Mouse (Mus musculus) frontal cortex, adult 2 months (tissue): ENCODE data around the gene Tex33. TPM values are rescaled to one million over a fixed set of nuclear protein-coding genes. Genes with fewer than 3 reads are reported as not detected.
"Not testable (repeated sequence)": the region's sequence is repeated elsewhere in the genome, so short reads cannot be mapped to it uniquely, and the experiment has no call there.

Experiments used
- DNase-seq, 2 experiments: peaks; one replicate each; pipeline ENCODE4 v3.0.0; 2022; ENCODE audit warnings: low spot score in 1 of 2; ENCODE audit errors: extremely low spot score in 1 of 2
- polyA plus RNA-seq: library from polyadenylated mRNA; depleted of rRNA; stranded (reverse); fragments of >200 nt; gene quantifications from 2 replicates; pipeline ENCODE4 v1.2.3, GENCODE M21; 2012

Gene Tex33
- polyA plus RNA-seq, 1 experiment, result 0.12 TPM

- no peak for DNase-seq
Measured at GRCm38 (mm10) chr15:78380208-78380607, 15.5 kb downstream of the Tex33 start.

GRCm38 (mm10) chr15:78378556-78378955 is 17.2 kb downstream of the Tex33 start:
- no peak for DNase-seq

- no peak for DNase-seq
Measured at GRCm38 (mm10) chr15:78377859-78378258, 17.9 kb downstream of the Tex33 start.

DNA sequence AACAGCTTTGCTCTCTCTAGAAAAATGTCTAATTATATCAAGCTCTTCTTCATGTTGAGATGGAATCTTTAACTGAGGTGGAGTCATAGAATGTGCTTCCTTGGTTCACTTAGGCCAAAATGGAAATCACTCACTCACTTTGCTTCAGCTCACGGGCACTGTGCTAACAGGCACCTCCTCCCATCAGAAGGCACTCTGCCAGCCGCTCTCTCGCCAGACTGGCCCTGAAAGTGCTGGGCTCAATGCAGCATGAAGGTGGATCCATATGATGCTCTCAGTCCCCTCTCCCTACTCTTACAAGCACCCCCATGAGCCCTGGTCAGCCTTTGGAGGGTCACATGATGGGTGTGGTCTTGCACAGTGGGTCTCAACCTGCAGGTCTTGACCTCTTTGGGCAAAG is 21.5 kb downstream of the Tex33 start:
- peak in 1 of 2 experiments; percentile 61 for DNase-seq

GRCm38 (mm10) chr15:78372796-78373195 is 22.9 kb downstream of the Tex33 start:
- DNase-seq, result no peak

DNA sequence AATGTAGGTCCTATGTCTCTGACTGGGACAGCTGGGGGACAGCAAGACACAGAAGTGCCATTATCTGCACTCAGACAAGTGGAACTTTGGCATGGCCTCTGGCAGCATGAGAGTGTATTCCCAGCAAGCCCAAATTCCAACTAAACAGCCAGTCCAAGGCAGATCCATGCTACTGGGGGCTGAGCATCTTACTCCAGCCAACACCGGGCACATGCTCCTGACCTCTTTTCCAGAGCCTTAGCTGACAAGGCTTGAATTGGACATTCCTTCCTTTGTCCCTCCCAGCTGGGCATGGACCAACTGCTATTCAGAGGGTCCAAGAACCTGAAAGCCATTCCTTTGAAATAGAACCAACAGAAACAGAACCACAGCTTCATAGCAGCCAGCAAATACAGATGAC is 26.1 kb downstream of the Tex33 start:
- DNase-seq, result peak in 1 of 2 experiments; percentile 44

DNA sequence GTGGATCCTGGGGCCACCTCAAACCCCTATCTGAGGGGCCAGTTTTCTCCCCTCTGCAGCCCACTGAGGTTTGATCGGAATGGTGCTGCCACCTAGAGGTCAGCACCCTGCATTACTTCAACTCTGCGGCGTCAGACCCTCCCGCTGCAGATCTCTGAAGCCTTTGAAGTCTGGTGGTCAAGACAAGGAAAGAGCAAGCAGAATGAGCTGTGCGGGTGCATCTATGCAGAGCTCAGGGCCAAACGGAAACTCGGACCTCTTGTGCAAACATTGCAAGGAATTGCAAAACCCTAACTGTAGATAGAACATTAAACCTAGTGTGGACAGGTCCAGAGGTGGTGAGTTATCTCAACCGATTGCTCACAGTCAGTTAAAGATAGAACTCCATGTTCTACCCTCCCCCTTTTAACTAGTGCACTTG is 26.8 kb downstream of the Tex33 start:
- DNase-seq, result peak in 1 of 2 experiments; percentile 52

DNA sequence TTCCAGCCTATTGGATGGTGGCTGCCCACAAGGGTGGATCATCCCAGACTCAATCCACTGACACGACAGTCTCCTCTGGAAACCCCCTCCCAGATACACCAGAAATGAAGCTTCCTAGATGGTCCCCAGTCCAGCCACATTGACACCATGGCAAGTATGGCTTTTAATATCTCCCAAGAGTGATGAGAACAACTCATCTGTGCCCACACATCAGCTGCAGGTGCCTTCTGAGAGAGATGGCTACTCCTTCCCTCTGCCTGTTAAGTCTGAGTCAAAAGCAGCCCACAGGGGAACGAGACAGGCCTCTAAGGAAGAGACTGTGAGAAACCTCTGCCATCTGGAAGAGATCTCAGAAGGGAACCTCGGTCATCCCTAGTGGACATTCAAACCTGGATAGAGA is 27.9 kb downstream of the Tex33 start:
- peak in 1 of 2 experiments; percentile 27 for DNase-seq

GRCm38 (mm10) chr15:78366875-78367274 is 28.8 kb downstream of the Tex33 start:
- DNase-seq, result peak in 1 of 2 experiments; percentile 61

DNA sequence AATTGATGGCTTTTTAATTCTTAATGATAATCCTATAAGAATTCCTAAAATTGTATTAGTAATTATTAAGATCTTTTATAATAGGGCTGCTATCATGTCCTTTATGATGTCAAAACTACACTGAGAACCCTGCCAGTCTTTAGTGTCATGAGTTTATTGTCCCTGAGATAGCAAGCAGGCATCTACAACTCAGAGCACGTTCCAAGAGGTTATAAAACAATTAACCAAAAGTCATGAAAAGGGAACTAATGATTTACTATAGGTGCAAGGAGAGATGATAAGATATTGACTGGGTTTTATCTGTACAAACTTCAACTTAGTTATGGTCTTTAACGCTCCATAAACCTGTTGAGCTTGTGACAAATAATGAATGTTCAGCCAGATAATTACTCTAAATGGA is 29.8 kb downstream of the Tex33 start:
- DNase-seq, result no peak

GRCm38 (mm10) chr15:78355548-78355947 is 40.2 kb downstream of the Tex33 start:
- DNase-seq, result no peak

DNA sequence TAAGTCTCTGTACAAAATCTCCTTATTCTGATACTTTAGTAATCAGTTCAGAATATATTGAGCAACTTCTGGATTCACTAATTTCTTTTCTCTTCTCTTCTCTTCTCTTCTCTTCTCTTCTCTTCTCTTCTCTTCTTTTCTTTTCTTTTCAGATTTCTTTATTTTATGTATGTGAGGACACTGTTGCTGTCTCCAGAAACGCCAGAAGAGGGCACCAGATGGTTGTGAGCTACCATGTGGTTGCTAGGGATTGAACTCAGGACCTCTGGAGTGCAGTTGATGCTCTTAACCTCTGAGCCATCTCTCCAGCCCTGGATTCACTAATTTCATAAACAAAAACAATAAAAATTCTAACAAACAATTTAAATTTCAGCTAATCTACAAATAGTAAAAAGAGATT is 40.8 kb downstream of the Tex33 start:
- peak in 1 of 2 experiments; percentile 83 for DNase-seq

- DNase-seq, result no peak
Measured at GRCm38 (mm10) chr15:78351586-78352165, 44.0 kb downstream of the Tex33 start.

DNA sequence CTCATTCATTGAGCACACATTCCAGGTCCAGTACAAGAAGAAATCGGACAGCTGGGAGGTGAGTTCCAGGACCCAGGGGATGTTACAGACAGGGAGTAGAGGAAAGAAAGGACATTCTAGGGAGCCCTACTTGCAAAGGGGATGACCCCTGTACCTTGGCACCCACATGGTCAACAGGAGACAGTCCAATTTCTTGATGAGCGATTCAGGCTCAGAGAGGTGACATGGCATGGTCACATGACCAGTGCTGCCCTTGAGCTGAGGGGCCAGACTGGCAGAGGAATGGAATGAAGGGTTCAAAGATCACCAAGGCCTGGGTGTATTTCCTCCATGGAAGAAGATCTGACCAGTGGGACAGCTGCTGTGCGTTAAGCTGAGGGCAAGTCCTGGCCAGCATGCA is 51.1 kb downstream of the Tex33 start:
- DNase-seq, result no peak

DNA sequence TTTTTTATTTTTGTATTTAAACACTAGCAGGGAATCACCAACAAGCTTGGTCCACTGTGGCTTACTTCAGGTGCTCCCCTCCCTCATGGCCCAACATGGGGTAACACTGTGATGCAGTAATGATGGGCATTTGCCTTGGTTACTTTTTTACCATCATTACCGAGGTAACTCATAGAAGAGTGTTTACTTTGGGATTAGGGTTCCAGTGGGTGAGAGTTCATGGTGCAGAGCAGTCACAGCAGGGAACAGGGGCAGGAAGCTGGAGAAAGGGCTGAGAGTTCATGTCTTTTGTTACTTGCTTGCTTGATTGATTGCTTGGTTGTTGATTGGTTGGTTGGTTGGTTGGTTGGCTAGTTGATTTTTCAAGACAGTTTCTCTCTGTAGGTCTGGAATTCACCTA is 52.0 kb downstream of the Tex33 start:
- no peak for DNase-seq

- not testable (repeated sequence) for DNase-seq
Measured at GRCm38 (mm10) chr15:78340919-78341318, 54.8 kb downstream of the Tex33 start.

DNA sequence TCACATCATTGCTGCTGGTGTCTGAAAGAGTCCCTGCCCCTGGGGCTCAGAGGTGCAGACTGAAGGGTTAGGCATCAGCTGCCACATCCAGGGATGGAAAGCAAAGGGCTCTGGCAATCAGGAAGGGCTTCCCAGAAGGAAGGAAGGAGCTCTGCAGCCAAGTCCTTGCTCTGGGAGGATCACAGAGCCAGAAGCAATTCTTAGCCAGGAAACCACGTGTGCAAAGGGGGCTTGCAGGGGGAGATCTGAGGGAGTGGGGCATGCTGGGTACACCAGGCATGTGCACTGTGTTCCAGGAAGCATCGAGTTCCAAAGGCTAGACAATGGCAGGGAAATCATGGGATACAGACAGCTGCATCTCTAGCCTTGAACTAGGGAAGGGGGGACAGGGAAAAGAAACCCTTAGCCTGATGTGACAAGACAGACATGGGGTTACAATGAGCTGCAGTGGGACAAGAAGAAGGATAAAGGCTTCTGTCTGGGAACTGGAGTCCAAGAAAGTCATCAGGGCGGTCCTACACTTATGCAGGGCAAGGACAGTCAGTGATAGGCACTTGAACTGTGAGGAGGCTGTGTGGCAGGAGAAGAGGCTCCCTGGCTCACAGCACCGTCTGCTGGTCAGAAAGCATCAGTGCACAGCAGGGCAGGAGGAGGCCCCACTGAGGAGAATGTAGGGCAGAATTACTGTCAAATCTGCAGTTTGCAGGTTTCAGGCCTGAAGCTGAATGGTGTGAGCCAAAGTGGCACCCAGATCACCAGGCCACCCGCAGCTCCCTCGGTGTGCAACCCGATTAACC is 55.9 kb downstream of the Tex33 start:
- DNase-seq, result peak; percentile 25 to 79

- DNase-seq, result no peak
Measured at GRCm38 (mm10) chr15:78334380-78334779, 61.3 kb downstream of the Tex33 start.

DNA sequence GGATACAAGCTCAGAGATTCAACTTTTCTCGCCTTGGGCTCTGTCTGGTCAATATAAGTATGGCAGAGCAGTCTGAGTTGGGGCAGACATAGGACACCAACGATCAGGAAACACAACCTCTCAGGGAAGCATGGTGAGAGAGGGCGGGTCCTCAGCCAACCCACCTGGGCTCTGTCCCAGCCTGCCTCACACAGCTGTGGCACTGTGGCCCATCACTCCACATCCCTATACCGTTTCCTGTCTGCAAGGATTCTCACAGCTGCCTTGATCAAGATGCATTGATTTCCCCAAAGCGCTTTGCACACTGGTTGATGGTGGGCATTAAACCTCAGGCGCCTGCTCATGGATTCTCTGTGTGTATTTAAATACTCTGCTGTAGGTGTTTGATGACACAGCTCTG is 62.7 kb downstream of the Tex33 start:
- no peak for DNase-seq

DNA sequence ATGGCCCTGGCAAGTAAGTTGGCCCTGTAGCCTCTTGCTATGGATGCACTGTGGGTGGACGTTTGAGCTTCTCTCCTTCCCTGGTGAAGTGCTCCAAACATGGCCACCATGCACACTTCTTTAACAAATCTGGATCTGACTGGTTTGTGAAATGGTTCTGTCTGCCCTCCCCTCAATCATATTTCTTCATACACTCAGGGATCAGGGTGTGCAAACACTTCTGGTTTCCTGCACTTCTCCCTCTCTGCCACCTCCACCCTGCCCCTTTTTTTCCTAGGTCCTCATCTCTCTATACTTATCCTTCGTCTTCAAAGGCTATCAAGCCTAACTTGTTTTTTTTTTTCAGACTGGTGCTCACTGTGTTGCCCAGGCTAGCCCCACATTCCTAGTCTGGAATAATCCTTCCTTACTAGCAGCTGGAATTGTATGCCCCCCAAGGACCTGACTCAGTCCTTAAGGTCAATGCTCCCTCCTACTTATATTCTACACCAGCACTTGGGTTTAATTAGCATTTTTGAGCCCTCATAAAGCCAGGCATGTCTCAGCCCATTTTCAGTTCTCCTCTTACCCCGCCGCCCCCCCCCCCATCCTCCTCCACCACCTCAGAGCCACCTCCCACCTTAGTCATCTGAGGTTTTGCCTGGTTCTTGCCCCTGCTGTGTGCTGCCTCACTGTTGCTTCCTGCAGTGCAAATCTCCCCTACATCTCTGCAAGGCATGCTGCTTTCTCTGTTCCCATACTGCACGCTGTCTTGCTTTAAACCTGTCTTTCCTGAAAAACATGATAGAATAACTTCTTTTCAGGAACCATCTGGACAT is 64.0 kb downstream of the Tex33 start:
- no peak for DNase-seq

GRCm38 (mm10) chr15:78330706-78331105 is 65.0 kb downstream of the Tex33 start:
- no peak for DNase-seq
